Mouse (Mus musculus): ENCODE measurements around the gene Pknox2. TPM values are rescaled to one million over a fixed set of nuclear protein-coding genes. Genes with fewer than 3 reads are reported as not detected.

Gene Pknox2
- polyA plus RNA-seq, 1 experiment from 2014 or later: 52.3 TPM

DNA sequence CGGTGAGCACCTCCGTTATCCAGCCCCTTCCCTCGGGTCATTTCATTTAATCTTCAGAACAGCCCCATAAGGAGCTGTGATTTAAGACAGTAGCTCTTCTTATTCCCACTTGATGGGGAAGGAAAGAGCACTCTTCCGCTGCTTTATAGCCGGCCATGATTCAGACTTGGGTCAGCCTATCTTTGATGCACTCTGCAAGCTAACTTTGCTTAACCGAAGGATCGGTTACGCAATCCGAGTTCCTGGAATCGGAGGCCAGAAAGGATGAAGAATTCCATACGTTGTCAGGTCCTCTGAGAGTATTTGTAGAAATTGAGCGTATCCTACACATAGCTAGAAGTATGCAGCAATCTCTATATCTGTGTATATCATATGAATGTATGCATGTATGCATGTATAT lies 109.8 kb downstream of the Pknox2 start:
- H3K4me2 ChIP-seq: no peak overlapping the region
- no peak overlapping the region for H3K4me3 ChIP-seq (replicated peaks)
- no peak overlapping the region for H3K27ac ChIP-seq (replicated peaks)
- WGBS: 67% methylated on average over 12 of the region's 12 CpGs
- ATAC-seq (ENCODE audit: low FRiP score): no peak
- no peak overlapping the region for H3K9ac ChIP-seq (replicated peaks)
- H3K27me3 ChIP-seq (replicated peaks): no peaks in the 10 kb centered on the region
- peaks cover 27% of the 10 kb centered on the region for H3K4me1 ChIP-seq
- no peaks in the 10 kb centered on the region for H3K9me3 ChIP-seq (replicated peaks)
- no peaks in the 10 kb centered on the region for H3K36me3 ChIP-seq

DNA sequence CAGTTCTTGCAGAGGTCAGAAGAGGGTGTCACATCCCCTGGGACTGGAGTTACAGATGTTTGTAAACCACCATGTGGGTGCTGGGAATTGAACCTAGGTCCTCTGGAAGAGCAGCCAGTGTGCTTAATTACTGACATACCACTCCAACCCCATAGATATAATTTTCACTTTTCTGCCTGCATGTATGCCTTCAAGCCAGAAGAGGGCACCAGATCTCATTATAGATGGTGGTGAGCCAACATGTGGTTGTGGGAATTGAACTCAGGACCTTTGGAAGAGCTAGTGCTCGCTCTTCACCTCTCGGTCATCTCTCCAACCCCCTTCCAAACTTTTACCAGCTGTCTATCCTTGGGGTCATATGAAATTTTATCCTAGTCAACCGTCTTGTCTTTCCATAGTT lies 112.0 kb downstream of the Pknox2 start:
- Histone ChIP-seq H3K36me3 (no peaks in the 10 kb centered on the region), H3K27ac (replicated peaks) (no peak overlapping the region), H3K27me3 (replicated peaks) (no peaks in the 10 kb centered on the region), H3K4me3 (replicated peaks) (no peak overlapping the region), H3K4me2 (no peak overlapping the region), H3K4me1 (peaks cover 40% of the 10 kb centered on the region), H3K9me3 (replicated peaks) (no peaks in the 10 kb centered on the region), H3K9ac (replicated peaks) (no peak overlapping the region)
- WGBS: 97% methylated on average over 3 of the region's 3 CpGs
- ATAC-seq (ENCODE audit: low FRiP score): no peak

DNA sequence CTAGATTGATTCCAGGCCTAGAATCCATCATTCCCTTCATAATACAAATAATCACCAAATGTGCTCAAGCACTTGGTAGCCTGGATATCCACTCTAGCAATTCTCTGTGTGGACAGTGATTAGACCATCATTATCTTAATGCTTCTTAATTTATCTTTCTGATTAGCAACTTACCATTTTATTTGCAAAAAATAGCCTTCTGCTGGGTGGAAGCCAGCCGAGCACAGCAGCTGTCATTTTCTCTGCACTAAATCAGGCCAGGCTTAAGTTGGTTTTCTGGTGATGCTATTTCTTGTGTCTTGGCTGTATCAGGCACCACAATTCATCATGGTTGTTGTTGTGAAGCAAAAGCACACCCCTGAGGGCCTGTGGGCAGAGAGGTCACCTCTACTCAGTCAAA lies 112.9 kb downstream of the Pknox2 start:
- H3K4me3 ChIP-seq (replicated peaks): no peak overlapping the region
- ATAC-seq (ENCODE audit: low FRiP score): no peak
- H3K4me1 ChIP-seq: peaks cover 46% of the 10 kb centered on the region
- H3K27ac ChIP-seq (replicated peaks): no peak overlapping the region
- no peak overlapping the region for H3K4me2 ChIP-seq
- H3K9ac ChIP-seq (replicated peaks): no peak overlapping the region
- H3K9me3 ChIP-seq (replicated peaks): no peaks in the 10 kb centered on the region
- no peaks in the 10 kb centered on the region for H3K36me3 ChIP-seq
- no peaks in the 10 kb centered on the region for H3K27me3 ChIP-seq (replicated peaks)
- WGBS: 40% methylated on average over 1 of the region's 1 CpGs

DNA sequence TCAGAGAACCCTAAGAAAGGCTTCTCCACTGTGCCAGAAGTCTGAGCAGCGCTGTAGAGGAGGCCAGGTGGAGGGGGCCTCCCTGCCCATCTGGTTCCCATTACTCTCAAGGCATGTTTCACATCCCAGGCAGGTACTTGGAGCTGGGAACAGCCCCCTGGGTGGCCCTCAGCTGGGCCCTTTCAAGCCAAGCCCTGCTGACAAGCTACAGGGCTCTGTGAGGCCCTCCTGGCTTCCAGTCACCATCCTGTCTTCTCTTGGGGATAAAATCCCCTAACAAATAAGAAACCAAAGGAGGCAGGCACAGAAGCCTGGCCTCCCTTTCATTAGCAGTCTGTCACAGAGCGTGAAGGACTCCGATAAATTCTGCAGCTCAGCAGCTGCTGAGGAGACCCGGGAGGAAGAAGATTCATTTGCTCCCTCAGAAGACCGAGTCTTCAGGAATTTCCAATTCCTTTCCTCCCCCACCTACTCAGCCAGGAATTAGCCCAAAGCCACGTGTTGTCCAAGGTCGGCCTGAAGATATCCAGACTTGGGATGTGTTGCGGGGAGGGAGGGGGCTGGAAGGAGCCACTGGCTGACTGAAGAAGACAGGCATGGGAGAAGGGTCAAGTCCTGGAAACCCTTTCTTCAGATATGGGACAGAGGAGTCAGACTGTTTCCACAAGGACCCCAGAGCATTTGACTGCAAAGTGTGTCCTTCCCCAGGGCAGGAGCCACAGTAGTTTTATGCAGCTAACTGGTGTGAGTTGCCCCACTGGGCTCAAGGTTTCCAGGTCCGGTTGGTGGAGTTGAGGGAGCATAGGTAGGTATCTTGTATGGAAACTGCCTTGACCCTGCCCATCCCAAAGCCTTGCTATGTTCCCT lies 116.6 kb downstream of the Pknox2 start:
- no peak overlapping the region for H3K4me3 ChIP-seq (replicated peaks)
- peak overlapping the region; percentile 71 for H3K27ac ChIP-seq (replicated peaks)
- no peaks in the 10 kb centered on the region for H3K36me3 ChIP-seq
- no peaks in the 10 kb centered on the region for H3K9me3 ChIP-seq (replicated peaks)
- ATAC-seq (ENCODE audit: low FRiP score): peak; percentile 18; the same call in 1 of the 2 replicates
- WGBS: 30% methylated on average over 9 of the region's 9 CpGs
- H3K27me3 ChIP-seq (replicated peaks): no peaks in the 10 kb centered on the region
- peaks cover 56% of the 10 kb centered on the region for H3K4me1 ChIP-seq
- no peak overlapping the region for H3K9ac ChIP-seq (replicated peaks)
- no peak overlapping the region for H3K4me2 ChIP-seq

DNA sequence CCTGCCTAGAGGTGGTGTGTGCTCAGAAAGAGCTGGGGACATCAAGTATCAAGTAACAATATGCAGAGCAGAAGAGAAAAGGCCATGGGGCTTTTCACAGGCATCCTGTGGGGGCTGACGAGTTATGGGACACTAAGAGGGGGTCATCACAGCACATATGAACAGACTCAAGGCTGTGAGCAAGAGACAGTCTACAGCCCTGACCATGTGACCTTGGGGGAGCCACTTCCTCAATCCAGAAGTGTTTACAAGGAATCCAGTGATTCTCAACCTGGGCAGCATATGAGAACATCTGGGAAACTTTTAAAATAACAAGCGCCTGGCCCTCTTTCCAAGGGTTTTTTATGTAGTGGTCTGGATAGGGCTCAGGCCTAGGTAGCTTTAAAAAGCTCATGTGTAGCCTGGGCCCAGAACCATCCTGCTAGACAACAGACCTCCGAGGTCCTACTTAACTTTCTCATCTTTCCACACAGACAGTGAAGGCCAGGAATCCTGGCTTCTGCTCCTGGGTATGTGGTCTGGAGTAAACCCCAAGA lies 117.3 kb downstream of the Pknox2 start:
- Histone ChIP-seq H3K9me3 (replicated peaks) (no peaks in the 10 kb centered on the region), H3K4me3 (replicated peaks) (no peak overlapping the region), H3K36me3 (no peaks in the 10 kb centered on the region), H3K4me2 (no peak overlapping the region), H3K4me1 (peaks cover 62% of the 10 kb centered on the region), H3K27me3 (replicated peaks) (no peaks in the 10 kb centered on the region), H3K27ac (replicated peaks) (peak overlapping the region; percentile 71), H3K9ac (replicated peaks) (no peak overlapping the region)
- 87% methylated on average over 3 of the region's 3 CpGs for WGBS
- ATAC-seq (ENCODE audit: low FRiP score): no peak

DNA sequence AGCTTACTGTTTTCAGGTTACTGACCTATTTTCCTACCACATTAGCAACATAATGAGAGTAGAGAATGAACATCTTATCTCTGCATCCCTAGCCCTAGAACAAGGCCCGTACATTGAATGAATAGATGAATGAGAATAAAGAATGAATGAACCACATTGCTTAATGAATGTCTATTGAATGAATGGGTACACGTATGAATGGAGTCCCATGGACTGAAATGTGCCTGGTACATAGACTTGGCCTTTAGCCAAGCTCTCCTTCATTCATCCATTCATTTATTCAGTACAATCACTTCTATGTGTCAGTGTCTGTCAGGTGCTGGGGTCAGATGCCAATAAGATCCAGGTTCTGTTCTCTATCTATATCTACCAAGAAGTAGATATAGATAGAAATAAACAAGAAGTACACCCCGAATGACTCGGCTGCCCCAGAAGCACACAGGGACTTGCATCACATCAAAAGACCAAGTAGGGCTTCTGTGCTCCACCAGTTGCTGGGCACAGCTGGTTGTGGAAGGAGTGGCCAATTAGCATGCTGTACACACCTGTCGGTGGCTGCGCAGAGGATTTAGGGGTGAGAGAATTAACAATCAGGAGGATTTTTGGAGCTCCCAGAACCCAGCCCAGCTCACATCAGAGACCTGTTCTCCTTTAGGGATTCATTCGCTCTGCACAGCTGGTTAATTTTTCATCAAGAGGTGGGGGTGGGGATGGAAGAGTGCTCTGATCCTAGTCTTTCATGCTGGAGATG lies 119.2 kb downstream of the Pknox2 start:
- 30% methylated on average over 7 of the region's 7 CpGs for WGBS
- Histone ChIP-seq H3K36me3 (no peaks in the 10 kb centered on the region), H3K27me3 (replicated peaks) (no peaks in the 10 kb centered on the region), H3K9ac (replicated peaks) (no peak overlapping the region), H3K4me3 (replicated peaks) (no peak overlapping the region), H3K9me3 (replicated peaks) (no peaks in the 10 kb centered on the region), H3K27ac (replicated peaks) (peak overlapping the region; percentile 54), H3K4me1 (peaks cover 58% of the 10 kb centered on the region), H3K4me2 (no peak overlapping the region)
- no peak for ATAC-seq (ENCODE audit: low FRiP score)

DNA sequence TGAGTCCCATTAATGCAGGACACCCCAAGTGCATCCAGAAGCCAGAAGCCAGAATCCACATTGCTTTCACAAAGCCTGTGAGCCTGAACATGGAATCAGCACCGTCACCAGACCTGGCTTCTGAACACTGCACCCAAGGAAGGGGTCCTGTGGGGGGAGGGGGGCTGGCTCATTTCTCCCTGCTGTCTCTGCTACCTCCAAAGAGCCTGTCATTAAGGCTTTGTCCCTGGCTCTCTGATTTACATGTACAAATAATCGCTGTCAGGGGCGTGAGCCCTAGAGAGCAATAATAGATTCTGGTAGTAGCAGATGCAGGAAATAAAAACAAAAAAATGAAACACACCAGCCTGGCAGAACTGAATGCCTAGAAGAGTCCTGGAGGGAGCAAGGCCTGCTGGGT lies 121.3 kb downstream of the Pknox2 start:
- Histone ChIP-seq H3K4me1 (peaks cover 66% of the 10 kb centered on the region), H3K4me3 (replicated peaks) (no peak overlapping the region), H3K27ac (replicated peaks) (peak overlapping the region; percentile 72), H3K4me2 (no peak overlapping the region), H3K9me3 (replicated peaks) (no peaks in the 10 kb centered on the region), H3K27me3 (replicated peaks) (no peaks in the 10 kb centered on the region), H3K36me3 (no peaks in the 10 kb centered on the region), H3K9ac (replicated peaks) (no peak overlapping the region)
- 0 out of 2 replicates have a peak, but pooled peaks have one; percentile 18 for ATAC-seq (ENCODE audit: low FRiP score)
- WGBS: 8% methylated on average over 3 of the region's 3 CpGs

DNA sequence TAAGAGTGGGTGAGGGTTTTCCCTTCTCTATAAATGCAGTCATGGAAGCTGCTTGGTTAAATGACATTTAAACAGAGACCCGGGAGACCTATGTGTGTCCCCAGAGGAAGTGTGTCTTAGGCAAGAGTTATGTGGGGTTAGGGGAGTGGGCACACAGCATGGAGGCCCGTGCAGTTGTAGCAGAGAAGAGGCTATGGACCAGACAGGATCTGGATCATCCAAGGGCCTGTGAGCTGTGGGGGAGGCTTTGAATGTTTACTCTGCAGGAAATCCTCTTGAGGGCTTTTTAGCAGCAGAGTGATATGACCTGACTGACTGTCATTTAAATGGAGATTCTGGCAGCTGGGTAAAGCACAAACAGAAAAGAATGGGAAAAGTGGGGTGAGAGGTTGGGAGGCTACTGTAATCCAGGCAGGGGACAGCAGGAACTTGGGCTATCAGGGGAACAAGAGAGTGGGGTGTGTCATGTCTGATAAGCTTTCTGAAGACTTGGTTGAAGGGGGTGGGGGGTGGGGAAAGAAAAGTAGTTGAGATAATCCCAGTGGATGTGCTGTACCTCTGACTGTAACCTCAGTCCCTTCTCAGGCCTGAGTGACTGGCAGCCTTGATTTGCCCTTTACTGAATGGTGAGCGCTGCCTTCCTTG lies 125.5 kb downstream of the Pknox2 start:
- no peak for ATAC-seq (ENCODE audit: low FRiP score)
- no peak overlapping the region for H3K4me3 ChIP-seq (replicated peaks)
- H3K27me3 ChIP-seq (replicated peaks): no peaks in the 10 kb centered on the region
- H3K36me3 ChIP-seq: no peaks in the 10 kb centered on the region
- H3K9ac ChIP-seq (replicated peaks): no peak overlapping the region
- no peak overlapping the region for H3K4me2 ChIP-seq
- H3K27ac ChIP-seq (replicated peaks): peak overlapping the region; percentile 65
- WGBS: 22% methylated on average over 3 of the region's 3 CpGs
- H3K9me3 ChIP-seq (replicated peaks): no peaks in the 10 kb centered on the region
- H3K4me1 ChIP-seq: peaks cover 47% of the 10 kb centered on the region

DNA sequence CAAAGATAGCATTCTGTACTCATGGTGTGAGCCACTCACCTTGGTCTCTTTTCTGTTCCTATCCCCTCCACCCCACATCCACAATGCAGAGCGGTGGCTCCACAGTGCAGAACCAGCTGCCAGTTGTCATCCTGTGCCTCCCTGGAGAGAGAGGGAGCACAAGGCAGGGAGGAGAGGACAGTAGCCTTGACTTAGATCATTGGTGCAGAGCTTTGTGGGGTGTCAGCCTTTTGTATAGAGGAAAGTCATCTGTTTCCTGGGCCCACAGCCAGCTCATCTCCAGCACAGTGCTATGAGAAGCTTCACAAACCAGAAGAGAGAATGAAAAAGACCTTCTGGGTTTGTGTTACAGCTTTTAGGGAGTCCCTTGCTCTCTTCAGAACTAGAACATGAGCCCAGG lies 129.1 kb downstream of the Pknox2 start:
- no peaks in the 10 kb centered on the region for H3K9me3 ChIP-seq (replicated peaks)
- H3K9ac ChIP-seq (replicated peaks): no peak overlapping the region
- no peaks in the 10 kb centered on the region for H3K27me3 ChIP-seq (replicated peaks)
- no peak for ATAC-seq (ENCODE audit: low FRiP score)
- peaks cover 41% of the 10 kb centered on the region for H3K4me1 ChIP-seq
- H3K4me2 ChIP-seq: no peak overlapping the region
- 80% methylated on average over 1 of the region's 1 CpGs for WGBS
- no peak overlapping the region for H3K4me3 ChIP-seq (replicated peaks)
- H3K27ac ChIP-seq (replicated peaks): no peak overlapping the region
- no peaks in the 10 kb centered on the region for H3K36me3 ChIP-seq

DNA sequence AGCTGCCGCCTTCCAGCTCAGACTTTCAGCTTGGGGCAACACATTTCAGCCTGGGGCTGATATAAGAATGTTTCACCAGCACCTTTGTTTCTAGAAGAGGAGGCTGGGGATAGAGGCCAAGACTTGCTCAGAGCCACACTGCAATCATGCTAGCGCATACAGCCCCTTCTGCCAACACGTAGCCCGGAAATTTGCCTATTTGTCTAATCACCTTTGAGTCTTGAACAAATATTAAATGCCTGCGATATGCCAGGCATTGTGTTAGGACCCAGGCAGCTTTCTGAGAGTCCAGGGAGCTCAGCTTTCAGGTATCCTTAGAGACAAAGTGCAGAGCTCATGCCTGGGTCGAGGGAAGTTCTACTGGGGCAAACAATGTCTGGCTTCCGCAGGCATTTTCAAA lies 130.0 kb downstream of the Pknox2 start:
- 77% methylated on average over 7 of the region's 7 CpGs for WGBS
- Histone ChIP-seq H3K27me3 (replicated peaks) (no peaks in the 10 kb centered on the region), H3K4me1 (peaks cover 46% of the 10 kb centered on the region), H3K4me2 (no peak overlapping the region), H3K9ac (replicated peaks) (no peak overlapping the region), H3K9me3 (replicated peaks) (no peaks in the 10 kb centered on the region), H3K36me3 (no peaks in the 10 kb centered on the region), H3K27ac (replicated peaks) (0 out of 2 replicates have a peak overlapping the region, but pooled peaks have one; percentile 11), H3K4me3 (replicated peaks) (no peak overlapping the region)
- ATAC-seq (ENCODE audit: low FRiP score): no peak

DNA sequence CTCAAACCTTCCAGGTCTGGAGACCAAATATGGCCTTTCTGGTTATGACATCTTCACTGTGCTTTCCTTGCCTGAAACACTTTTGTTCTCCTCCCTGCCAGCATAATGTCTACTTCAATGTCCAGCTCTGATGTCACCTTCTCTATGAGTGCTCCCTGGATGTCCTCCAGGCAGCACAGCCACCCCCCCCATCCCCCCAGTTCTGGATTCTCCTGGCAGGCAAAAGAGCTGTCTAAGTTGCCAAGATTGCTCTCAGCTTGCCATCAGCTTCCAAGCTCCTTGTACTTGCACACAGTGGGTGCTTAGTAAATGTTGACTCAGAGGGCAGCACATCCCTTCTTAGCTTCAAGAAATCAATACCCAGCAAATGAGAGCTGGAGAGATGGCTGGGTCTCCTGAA lies 131.0 kb downstream of the Pknox2 start:
- Histone ChIP-seq H3K4me3 (replicated peaks) (no peak overlapping the region), H3K9me3 (replicated peaks) (no peaks in the 10 kb centered on the region)
- no peak for ATAC-seq (ENCODE audit: low FRiP score)

More for the DNA sequence above, 131.0 kb downstream of the Pknox2 start:
- no peaks in the 10 kb centered on the region for H3K27me3 ChIP-seq (replicated peaks)
- no peak overlapping the region for H3K27ac ChIP-seq (replicated peaks)
- peaks cover 45% of the 10 kb centered on the region for H3K4me1 ChIP-seq
- no peak overlapping the region for H3K4me2 ChIP-seq
- H3K36me3 ChIP-seq: no peaks in the 10 kb centered on the region
- H3K9ac ChIP-seq (replicated peaks): no peak overlapping the region
